Mouse (Mus musculus) megakaryocyte, embryonic 14.5 days (primary cell): ENCODE results near the gene Wnt3a. TPM values are rescaled to one million over a fixed set of nuclear protein-coding genes. Genes with fewer than 3 reads are reported as not detected.

ENCODE experiments used
- H3K27me3 ChIP-seq: replicated peaks from 2 replicates; pipeline ENCODE3; 2012; ENCODE audit warnings: inconsistent platforms
- H3K36me3 ChIP-seq: replicated peaks from 2 replicates; pipeline ENCODE3; 2012; ENCODE audit warnings: low read length, inconsistent platforms, mixed read lengths
- H3K4me1 ChIP-seq: 2 replicates; pipeline ENCODE4 v1.6.1; 2012; ENCODE audit warnings: inconsistent platforms
- H3K4me3 ChIP-seq: replicated peaks from 2 replicates; pipeline ENCODE3; 2012; ENCODE audit warnings: moderate library complexity, mild to moderate bottlenecking, inconsistent platforms
- H3K9me3 ChIP-seq: 2 replicates; pipeline ENCODE4 v1.6.1; 2012; ENCODE audit warnings: inconsistent platforms
- FLI1 ChIP-seq: IDR thresholded peaks from 2 replicates; pipeline ENCODE4 v1.6.1; 2012; ENCODE audit warnings: low read length, inconsistent platforms, mixed read lengths
- GATA1 ChIP-seq: IDR thresholded peaks from 3 replicates; pipeline ENCODE4 v1.6.1; 2012; ENCODE audit warnings: mixed read lengths, low read length, inconsistent platforms, borderline replicate concordance
- polyA plus RNA-seq: library from polyadenylated mRNA; stranded (reverse); fragments of >175 nt; gene quantifications from 2 replicates; pipeline ENCODE4 v1.2.3, GENCODE M21; 2012; ENCODE audit warnings: low replicate concordance; ENCODE audit not compliant: insufficient read depth

Gene Wnt3a
- polyA plus RNA-seq, 1 experiment = not detected

DNA sequence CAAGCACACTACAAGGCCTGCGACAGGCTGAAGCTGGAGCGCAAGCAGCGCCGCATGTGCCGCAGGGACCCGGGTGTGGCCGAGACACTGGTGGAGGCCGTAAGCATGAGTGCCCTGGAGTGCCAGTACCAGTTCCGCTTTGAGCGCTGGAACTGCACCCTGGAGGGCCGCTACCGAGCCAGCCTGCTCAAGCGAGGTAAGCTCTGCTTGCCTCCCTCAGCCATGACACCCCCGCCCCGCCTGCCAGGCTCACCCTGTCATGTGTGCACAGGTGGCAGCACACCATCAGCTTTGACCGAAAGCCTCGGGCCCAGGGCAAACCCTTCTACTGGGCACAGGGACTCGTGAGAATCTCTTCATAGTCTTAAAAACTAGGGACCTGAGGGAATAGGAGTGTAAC is 37.1 kb upstream of the Wnt3a start:
- TF ChIP-seq GATA1 (no peak), FLI1 (no peak)
- Histone ChIP-seq H3K9me3 (no peaks in the 10 kb centered on the region), H3K4me1 (no peaks in the 10 kb centered on the region; the same call in 1 of the 2 replicates), H3K36me3 (no peaks in the 10 kb centered on the region), H3K27me3 (peaks cover 80% of the 10 kb centered on the region), H3K4me3 (no peak overlapping the region)

GRCm38 (mm10) chr11:59324777-59325176 is 34.2 kb upstream of the Wnt3a start:
- no peak overlapping the region for H3K4me3 ChIP-seq
- H3K36me3 ChIP-seq = no peaks in the 10 kb centered on the region
- peaks cover 75% of the 10 kb centered on the region for H3K27me3 ChIP-seq
- peaks cover 14% of the 10 kb centered on the region for H3K9me3 ChIP-seq
- no peak for TF ChIP-seq GATA1
- no peak for TF ChIP-seq FLI1
- no peaks in the 10 kb centered on the region for H3K4me1 ChIP-seq

GRCm38 (mm10) chr11:59322988-59323387 is 32.4 kb upstream of the Wnt3a start:
- Histone ChIP-seq H3K9me3 (peaks cover 14% of the 10 kb centered on the region), H3K4me1 (no peaks in the 10 kb centered on the region), H3K4me3 (peak overlapping the region; percentile 10), H3K27me3 (peaks cover 68% of the 10 kb centered on the region), H3K36me3 (no peaks in the 10 kb centered on the region)
- TF ChIP-seq GATA1 (no peak), FLI1 (no peak)

DNA sequence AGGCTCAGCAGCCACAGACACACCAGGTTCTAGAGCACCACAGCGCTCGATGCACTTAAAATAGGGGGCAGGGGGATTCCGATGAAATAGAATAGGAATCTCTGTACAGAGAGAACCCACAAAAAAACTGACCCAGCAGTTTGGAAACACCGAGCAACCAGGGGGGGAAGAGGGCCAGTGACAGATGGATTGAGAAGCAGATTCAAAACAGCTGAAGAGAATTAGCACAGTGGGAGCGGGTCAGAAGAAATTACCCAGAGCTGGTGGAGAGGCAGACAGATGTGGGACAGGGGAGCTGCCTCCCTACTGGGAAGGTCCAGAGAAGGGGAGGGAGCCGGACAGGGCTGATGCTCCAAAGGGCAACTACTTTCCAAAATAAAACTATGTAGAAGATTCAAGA is 26.0 kb upstream of the Wnt3a start:
- peaks cover 89% of the 10 kb centered on the region for H3K27me3 ChIP-seq

GRCm38 (mm10) chr11:59313944-59314343 is 23.4 kb upstream of the Wnt3a start:
- Histone ChIP-seq H3K36me3 (no peaks in the 10 kb centered on the region), H3K9me3 (no peaks in the 10 kb centered on the region), H3K4me1 (no peaks in the 10 kb centered on the region), H3K4me3 (no peak overlapping the region), H3K27me3 (peaks cover 99% of the 10 kb centered on the region)
- no peak for TF ChIP-seq GATA1
- no peak for TF ChIP-seq FLI1

More for the DNA sequence above, 26.0 kb upstream of the Wnt3a start:
- Histone ChIP-seq H3K4me3 (no peak overlapping the region), H3K36me3 (no peaks in the 10 kb centered on the region), H3K9me3 (peaks cover 9% of the 10 kb centered on the region), H3K4me1 (no peaks in the 10 kb centered on the region)
- TF ChIP-seq GATA1 (no peak), FLI1 (no peak)

DNA sequence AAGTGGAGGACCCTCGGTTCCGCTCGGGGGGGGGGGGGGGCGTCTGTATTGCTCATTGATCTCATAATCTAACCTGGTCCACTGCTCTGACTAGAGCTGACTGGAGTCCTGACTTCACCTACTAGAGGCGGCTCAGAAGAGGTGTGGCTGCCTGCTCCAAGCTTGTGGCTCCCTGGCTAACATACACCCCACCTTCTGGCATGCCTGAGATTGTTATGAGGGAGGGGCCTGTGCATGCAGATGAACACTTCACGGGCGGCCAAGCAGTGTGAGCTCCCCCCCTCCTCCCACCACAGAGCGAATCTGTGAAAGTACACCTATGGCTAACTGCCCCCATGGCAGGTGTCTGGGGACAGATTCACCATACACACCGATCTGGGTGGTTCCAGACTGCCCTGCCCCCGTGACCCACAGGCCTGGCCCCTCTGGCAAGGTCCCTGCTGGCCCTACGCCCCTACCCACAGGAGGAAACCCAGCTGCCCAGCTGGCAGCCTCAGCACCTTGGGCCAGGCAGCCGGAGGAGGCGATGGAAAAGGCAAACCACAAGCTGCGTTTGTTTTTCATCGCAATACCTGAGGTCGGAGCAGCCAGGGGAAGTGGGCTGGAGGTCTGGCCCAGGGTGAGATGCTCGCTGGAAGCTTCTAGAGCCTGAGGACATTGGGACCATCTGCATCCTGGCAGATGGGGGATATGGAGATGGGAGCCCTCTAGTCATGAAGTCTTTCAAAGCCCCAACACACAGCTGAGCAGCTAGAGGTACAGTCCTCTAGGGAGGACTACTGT is 22.7 kb upstream of the Wnt3a start:
- Histone ChIP-seq H3K9me3 (no peaks in the 10 kb centered on the region), H3K4me3 (no peak overlapping the region), H3K36me3 (no peaks in the 10 kb centered on the region), H3K27me3 (peaks cover 100% of the 10 kb centered on the region), H3K4me1 (peaks cover 2% of the 10 kb centered on the region; the same call in 1 of the 2 replicates)
- TF ChIP-seq GATA1 = no peak
- TF ChIP-seq FLI1 = no peak

GRCm38 (mm10) chr11:59312501-59312900 is 21.9 kb upstream of the Wnt3a start:
- Histone ChIP-seq H3K4me3 (no peak overlapping the region), H3K27me3 (peaks cover 100% of the 10 kb centered on the region), H3K4me1 (peaks cover 8% of the 10 kb centered on the region), H3K36me3 (no peaks in the 10 kb centered on the region), H3K9me3 (no peaks in the 10 kb centered on the region)
- TF ChIP-seq FLI1 (no peak), GATA1 (no peak)

DNA sequence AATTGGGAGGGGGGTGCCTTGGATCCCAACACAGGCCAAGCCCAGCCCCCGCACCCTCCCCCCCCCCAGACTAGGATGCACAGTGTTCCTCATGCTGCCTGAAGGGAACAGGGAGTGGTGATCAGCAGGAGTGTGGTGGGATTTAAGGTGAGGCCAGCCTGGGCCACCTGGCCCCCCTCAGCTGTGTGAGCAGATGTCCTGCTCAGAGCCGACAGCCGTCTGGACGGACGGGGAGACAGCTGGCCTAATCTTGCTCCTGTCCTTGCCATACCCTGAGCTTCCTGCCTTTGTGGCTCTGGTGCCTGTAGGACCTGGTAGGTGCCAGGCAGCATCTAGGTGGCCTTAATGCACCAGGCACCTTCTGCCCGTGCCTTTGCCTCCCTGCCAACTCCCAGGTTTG is 21.5 kb upstream of the Wnt3a start:
- Histone ChIP-seq H3K36me3 (no peaks in the 10 kb centered on the region), H3K9me3 (no peaks in the 10 kb centered on the region), H3K27me3 (peaks cover 100% of the 10 kb centered on the region), H3K4me1 (peaks cover 12% of the 10 kb centered on the region), H3K4me3 (no peak overlapping the region)
- TF ChIP-seq GATA1 (no peak), FLI1 (no peak)

DNA sequence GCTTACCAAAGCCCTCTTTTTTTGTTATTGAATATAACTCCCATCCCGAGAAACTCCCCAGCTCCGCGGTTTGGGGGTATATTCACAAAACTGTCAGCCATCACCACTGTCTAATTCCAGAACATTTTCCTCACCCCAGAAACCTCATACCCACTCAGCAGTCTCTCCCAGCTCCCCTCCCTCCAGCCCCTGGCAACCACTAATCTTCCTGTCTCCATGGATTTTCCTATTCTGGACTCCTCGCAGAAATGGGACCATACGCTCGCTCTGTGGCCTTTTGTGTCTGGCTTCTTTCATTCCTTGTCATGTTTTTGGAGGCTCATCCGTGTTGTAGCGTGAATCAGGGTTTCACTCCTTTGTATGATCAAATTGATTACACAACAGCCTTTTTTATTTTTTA is 19.4 kb upstream of the Wnt3a start:
- Histone ChIP-seq H3K36me3 (no peaks in the 10 kb centered on the region), H3K4me1 (peaks cover 16% of the 10 kb centered on the region), H3K27me3 (peaks cover 100% of the 10 kb centered on the region), H3K4me3 (no peak overlapping the region), H3K9me3 (no peaks in the 10 kb centered on the region)
- TF ChIP-seq GATA1 = no peak

GRCm38 (mm10) chr11:59309106-59309805 is 18.7 kb upstream of the Wnt3a start:
- Histone ChIP-seq H3K36me3 (no peaks in the 10 kb centered on the region), H3K4me3 (no peak overlapping the region), H3K9me3 (no peaks in the 10 kb centered on the region), H3K27me3 (peaks cover 100% of the 10 kb centered on the region), H3K4me1 (peaks cover 16% of the 10 kb centered on the region)
- no peak for TF ChIP-seq FLI1
- no peak for TF ChIP-seq GATA1
